Mouse (Mus musculus) liver, embryonic 12.5 days (tissue): Measurements from ENCODE around the gene Crlf1. TPM values are rescaled to one million over a fixed set of nuclear protein-coding genes. Genes with fewer than 3 reads are reported as not detected.

Source experiments
- ATAC-seq: fragments of 200-750 bp; cut with Nextera tagmentation; 2 replicates; pipeline ENCODE4 v1.8.0; 2017; ENCODE audit warnings: moderate number of reproducible peaks, mild to moderate bottlenecking, moderate library complexity
- H3K27ac ChIP-seq: fragments of 300-500 bp; sonication (generic); 2 replicates; pipeline ENCODE4 v1.5.1; 2016; ENCODE audit warnings: mild to moderate bottlenecking
- H3K27me3 ChIP-seq: fragments of 300-500 bp; sonication (generic); replicated peaks from 2 replicates; pipeline ENCODE4 v1.6.1; 2016; ENCODE audit warnings: mild to moderate bottlenecking, moderate library complexity
- H3K36me3 ChIP-seq: fragments of 300-500 bp; sonication (generic); 2 replicates; pipeline ENCODE4 v1.6.1; 2016; ENCODE audit warnings: mild to moderate bottlenecking, moderate library complexity
- H3K4me1 ChIP-seq: fragments of 300-500 bp; sonication (generic); 2 replicates; pipeline ENCODE4 v1.6.1; 2016
- H3K4me2 ChIP-seq: fragments of 300-500 bp; sonication (generic); 2 replicates; pipeline ENCODE4 v1.6.1; 2016; ENCODE audit warnings: mild to moderate bottlenecking, moderate library complexity
- H3K4me3 ChIP-seq: fragments of 300-500 bp; sonication (generic); 2 replicates; pipeline ENCODE4 v1.5.1; 2016; ENCODE audit warnings: mild to moderate bottlenecking, moderate library complexity
- H3K9ac ChIP-seq: fragments of 300-500 bp; sonication (generic); 2 replicates; pipeline ENCODE4 v1.6.1; 2016; ENCODE audit warnings: mild to moderate bottlenecking, moderate library complexity
- H3K9me3 ChIP-seq: fragments of 300-500 bp; sonication (generic); replicated peaks from 2 replicates; pipeline ENCODE4 v1.6.1; 2016; ENCODE audit warnings: mild to moderate bottlenecking, moderate library complexity
- WGBS: fragments of 180-500 bp; shearing (Covaris S2); methylation state at CpG from one replicate; pipeline ENCODE4 v1.1.7; 2016; ENCODE audit not compliant: insufficient replicate concordance; 5-methylcytosine and 5-hydroxymethylcytosine counted together
- polyA plus RNA-seq: library from polyadenylated mRNA; unstranded; fragments of >200 nt; fragmentation: Nextera tagmentation; extraction: Ambion mirVana; gene quantifications from 2 replicates; pipeline ENCODE4 v1.2.1, GENCODE M21; 2016

Gene Crlf1
- polyA plus RNA-seq, 1 experiment from 2014 or later: 4.0 TPM

DNA sequence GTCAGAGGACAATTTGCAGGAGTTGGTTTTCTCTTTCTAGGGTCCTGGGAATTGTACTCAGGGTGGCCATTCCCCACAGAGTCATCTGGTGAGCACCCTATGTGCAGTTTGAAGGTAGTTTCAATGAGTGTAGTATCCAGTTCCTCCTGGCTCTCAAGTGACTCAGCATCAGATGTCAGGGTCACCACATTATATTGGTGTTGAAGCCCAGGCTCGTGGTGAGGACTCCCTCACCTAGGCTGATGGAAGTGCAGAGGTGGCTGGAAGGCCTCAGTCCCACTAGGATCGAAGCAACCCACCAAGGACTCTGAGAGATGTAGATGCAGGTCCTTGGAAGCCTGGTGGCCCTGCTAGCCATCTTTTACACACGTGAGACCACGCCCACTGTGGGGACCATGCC, 53.5 kb downstream of the Crlf1 start:
- no peak for ATAC-seq
- Histone ChIP-seq H3K9me3 (no peaks in the 10 kb centered on the region), H3K36me3 (peaks cover 3% of the 10 kb centered on the region; the same call in 1 of the 2 replicates), H3K4me1 (peaks cover 90% of the 10 kb centered on the region), H3K4me3 (no peak overlapping the region), H3K27ac (0 out of 2 replicates have a peak overlapping the region, but pooled peaks have one; percentile 16), H3K4me2 (no peak overlapping the region), H3K9ac (0 out of 2 replicates have a peak overlapping the region, but pooled peaks have one; percentile 9), H3K27me3 (no peaks in the 10 kb centered on the region)
- 46% methylated on average over 4 of the region's 4 CpGs for WGBS

DNA sequence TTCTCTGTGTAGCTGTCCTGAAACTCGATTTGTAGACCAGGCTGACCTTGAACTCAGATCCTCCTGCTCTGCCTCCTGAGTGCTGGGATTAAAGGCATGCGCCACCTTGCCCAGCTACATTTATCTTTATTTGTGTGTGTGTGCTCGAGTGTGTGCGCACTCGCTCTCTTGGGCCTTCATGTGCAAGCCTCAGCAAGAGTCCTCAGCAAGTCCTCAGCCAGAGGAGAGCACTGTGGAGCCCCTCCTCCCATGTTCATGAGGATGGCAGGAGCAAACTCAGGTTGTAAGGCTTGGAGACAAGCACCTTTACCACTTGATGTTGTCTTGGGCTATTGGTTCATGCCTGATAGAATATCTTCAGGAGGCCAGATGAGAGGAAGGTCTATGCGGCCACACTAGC, 54.8 kb downstream of the Crlf1 start:
- no peaks in the 10 kb centered on the region for H3K27me3 ChIP-seq
- H3K9ac ChIP-seq: no peak overlapping the region
- 74% methylated on average over 6 of the region's 6 CpGs for WGBS
- H3K4me1 ChIP-seq: peaks cover 91% of the 10 kb centered on the region
- H3K9me3 ChIP-seq: no peaks in the 10 kb centered on the region
- no peak for ATAC-seq
- no peak overlapping the region for H3K4me2 ChIP-seq
- H3K27ac ChIP-seq: no peak overlapping the region
- peaks cover 3% of the 10 kb centered on the region; the same call in 1 of the 2 replicates for H3K36me3 ChIP-seq
- no peak overlapping the region for H3K4me3 ChIP-seq

DNA sequence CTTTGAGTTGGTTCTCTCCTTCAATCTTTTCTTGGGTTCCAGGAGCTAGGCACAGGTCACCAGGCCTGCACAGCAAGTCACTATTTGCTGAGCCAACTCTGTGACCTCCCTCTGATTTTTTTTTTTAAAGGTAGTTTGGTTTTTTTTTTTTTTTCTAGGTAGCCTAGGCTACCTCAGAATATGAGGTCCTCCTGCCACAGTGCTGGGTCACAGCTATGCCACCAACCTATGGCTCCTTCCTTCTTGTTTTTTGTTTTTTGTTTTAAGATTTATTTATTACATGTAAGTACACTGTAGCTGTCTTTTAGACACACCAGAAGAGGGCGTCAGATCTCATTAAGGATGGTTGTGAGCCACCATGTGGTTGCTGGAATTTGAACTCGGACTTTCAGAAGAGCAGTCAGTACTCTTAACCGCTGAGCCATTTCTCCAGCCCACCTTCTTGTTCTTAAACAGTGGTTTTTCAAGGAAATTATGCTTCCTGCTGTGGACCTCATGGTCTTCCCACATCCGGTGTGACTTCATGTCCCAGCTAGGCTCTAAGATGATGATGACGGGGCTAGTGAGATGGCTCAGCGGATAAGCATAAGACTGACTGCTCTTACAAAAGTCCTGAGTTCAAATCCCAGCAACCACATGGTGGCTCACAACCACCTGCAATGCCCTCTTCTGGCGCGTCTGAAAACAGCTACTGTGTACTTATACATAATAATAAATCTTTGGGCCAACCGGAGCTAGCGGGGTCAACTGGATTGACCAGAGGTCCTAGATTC, 56.6 kb downstream of the Crlf1 start:
- WGBS: 52% methylated on average over 10 of the region's 10 CpGs
- Histone ChIP-seq H3K4me3 (no peak overlapping the region), H3K27ac (no peak overlapping the region), H3K4me2 (no peak overlapping the region), H3K9me3 (no peaks in the 10 kb centered on the region), H3K27me3 (no peaks in the 10 kb centered on the region), H3K9ac (no peak overlapping the region), H3K4me1 (peaks cover 91% of the 10 kb centered on the region), H3K36me3 (no peaks in the 10 kb centered on the region; the same call in 1 of the 2 replicates)
- ATAC-seq: no peak

- H3K27ac ChIP-seq: peak overlapping the region; percentile 13; the same call in 1 of the 2 replicates
- no peak overlapping the region for H3K4me3 ChIP-seq
- no peak overlapping the region for H3K4me2 ChIP-seq
- H3K9me3 ChIP-seq: no peaks in the 10 kb centered on the region
- peaks cover 89% of the 10 kb centered on the region for H3K4me1 ChIP-seq
- H3K27me3 ChIP-seq: no peaks in the 10 kb centered on the region
- H3K36me3 ChIP-seq: peaks cover 2% of the 10 kb centered on the region; the same call in 1 of the 2 replicates
- H3K9ac ChIP-seq: 0 out of 2 replicates have a peak overlapping the region, but pooled peaks have one; percentile 11
- no peak for ATAC-seq
- 34% methylated on average over 3 of the region's 3 CpGs for WGBS
Observed at GRCm38 (mm10) chr8:70551558-70552161, 58.7 kb downstream of the Crlf1 start.

- 0 out of 2 replicates have a peak, but pooled peaks cover 2% of the 10 kb centered on the region for H3K36me3 ChIP-seq
- no peaks in the 10 kb centered on the region for H3K27me3 ChIP-seq
- ATAC-seq: no peak
- H3K4me1 ChIP-seq: peaks cover 89% of the 10 kb centered on the region
- 32% methylated on average over 1 of the region's 1 CpGs for WGBS
- H3K9me3 ChIP-seq: no peaks in the 10 kb centered on the region
- H3K9ac ChIP-seq: no peak overlapping the region
- no peak overlapping the region for H3K4me2 ChIP-seq
- H3K4me3 ChIP-seq: no peak overlapping the region
- 0 out of 2 replicates have a peak overlapping the region, but pooled peaks have one; percentile 20 for H3K27ac ChIP-seq
Observed at GRCm38 (mm10) chr8:70552836-70553235, 59.9 kb downstream of the Crlf1 start.

Other genes with a start within 250 kb of the Crlf1 start
- 19.6 and 21.4 TPM in 2 replicates for gene Homer3, start 210.3 kb upstream of the Crlf1 start, polyA plus RNA-seq
- gene Ddx49, start 190.7 kb upstream of the Crlf1 start, polyA plus RNA-seq: 37.0 and 40.0 TPM in 2 replicates
- gene Cope, start 190.6 kb upstream of the Crlf1 start, polyA plus RNA-seq: 205 and 212 TPM in 2 replicates
- 0.45 and 0.63 TPM in 2 replicates for gene Cers1, start 177.4 kb upstream of the Crlf1 start, polyA plus RNA-seq
- gene Gdf1, start 163.3 kb upstream of the Crlf1 start, polyA plus RNA-seq: 1.0 and 1.5 TPM in 2 replicates
- 30.4 and 30.5 TPM in 2 replicates for gene Upf1, start 139.9 kb upstream of the Crlf1 start, polyA plus RNA-seq
- 0.27 and 0.63 TPM in 2 replicates for gene Comp, start 119.6 kb upstream of the Crlf1 start, polyA plus RNA-seq
- 6.6 and 6.9 TPM in 2 replicates for gene Crtc1, start 53.6 kb upstream of the Crlf1 start, polyA plus RNA-seq
- 9.4 and 9.5 TPM in 2 replicates for gene Klhl26, start 16.2 kb upstream of the Crlf1 start, polyA plus RNA-seq
- gene Tmem59l, start 5.8 kb upstream of the Crlf1 start, polyA plus RNA-seq: 0.18 and 0.37 TPM in 2 replicates
- gene Rex1bd, start 13.6 kb downstream of the Crlf1 start, polyA plus RNA-seq: 85.6 and 86.6 TPM in 2 replicates
- 841 and 876 TPM in 2 replicates for gene Uba52, start 17.6 kb downstream of the Crlf1 start, polyA plus RNA-seq
- gene Fkbp8, start 34.6 kb downstream of the Crlf1 start, polyA plus RNA-seq: 223 and 224 TPM in 2 replicates
- 44.7 and 45.0 TPM in 2 replicates for gene Kxd1, start 34.8 kb downstream of the Crlf1 start, polyA plus RNA-seq
- 13.1 TPM in 2 replicates for gene Ell, start 46.3 kb downstream of the Crlf1 start, polyA plus RNA-seq
- gene Isyna1, start 101.2 kb downstream of the Crlf1 start, polyA plus RNA-seq: 114 and 115 TPM in 2 replicates
- 96.4 and 98.0 TPM in 2 replicates for gene Ssbp4, start 115.7 kb downstream of the Crlf1 start, polyA plus RNA-seq
- 4.1 and 4.6 TPM in 2 replicates for gene Lrrc25, start 123.0 kb downstream of the Crlf1 start, polyA plus RNA-seq
- 4.4 and 4.9 TPM in 2 replicates for gene Gdf15, start 139.3 kb downstream of the Crlf1 start, polyA plus RNA-seq
- gene Pgpep1, start 167.2 kb downstream of the Crlf1 start, polyA plus RNA-seq: 19.6 and 24.2 TPM in 2 replicates
- gene Lsm4, start 180.1 kb downstream of the Crlf1 start, polyA plus RNA-seq: 266 and 269 TPM in 2 replicates
- 59.5 and 66.8 TPM in 2 replicates for gene Jund, start 205.8 kb downstream of the Crlf1 start, polyA plus RNA-seq
- not detected in 2 replicates for gene Iqcn, start 210.3 kb downstream of the Crlf1 start, polyA plus RNA-seq
- not detected in 2 replicates for gene Gm3336, start 225.4 kb downstream of the Crlf1 start, polyA plus RNA-seq
- 0.56 and 0.71 TPM in 2 replicates for gene Pde4c, start 230.6 kb downstream of the Crlf1 start, polyA plus RNA-seq